Mouse (Mus musculus): ENCODE data around the gene Slc22a18.

DNA sequence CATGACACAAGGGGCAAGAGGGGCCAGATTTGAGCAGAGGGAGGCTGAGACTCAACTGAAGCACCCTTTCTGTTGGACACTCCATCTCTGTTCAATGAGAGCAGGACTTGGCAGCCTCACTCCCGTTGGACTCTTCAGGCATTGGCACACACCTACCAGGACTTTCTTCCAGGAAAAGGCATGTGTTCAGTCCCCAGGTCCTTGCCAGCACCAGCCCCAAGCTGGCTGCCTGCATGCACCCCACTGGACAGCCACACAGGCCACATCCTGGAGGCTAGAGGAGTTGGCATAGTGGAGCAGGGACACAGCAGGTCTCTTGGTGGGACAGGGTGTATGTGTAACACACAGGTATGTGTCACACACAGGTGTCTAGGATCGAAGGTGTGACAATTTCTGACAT is 26.4 kb upstream of the Slc22a18 start:
- TF ChIP-seq CTCF (IDR thresholded peaks at IDR 0.05; ENCODE audit: low read depth) (no peak), EP300 (IDR thresholded peaks at IDR 0.05; ENCODE audit: low read depth) (no peak)

Data from liver, embryonic 14.5 days (tissue).